10 mouse cellular contexts compared by ENCODE assay signal in genomic region chr10:18445603-18446358, GRCm38 (mm10).
DNase-seq lines count a peak whose midpoint lies in the region; ATAC-seq and TF ChIP-seq lines count a peak whose summit lies in the region.
"Had no signal": no experiment of that assay in that cellular context is flagged by ENCODE, and none has a peak within 500 bp of the region (broad histone marks: within the 10 kb centered on the region; RNA-seq: fewer than 3 reads in every experiment).

No protein-coding gene starts in this region.

- no peak for TF ChIP-seq POLR2A in heart, adult 2 months (IDR thresholded peaks at IDR 0.05; ENCODE audit: insufficient read depth, low read depth, low read length)

- no peaks in the 10 kb centered on the region for H3K27me3 ChIP-seq in heart, adult 2 months (ENCODE audit: control insufficient read depth, insufficient read depth, low read length)
- no peaks in the 10 kb centered on the region for H3K27me3 ChIP-seq in neural tube, embryonic 11.5 days (ENCODE audit: control insufficient read depth, insufficient read depth, low read length)
- H3K27me3 ChIP-seq in hindbrain, embryonic 14.5 days (ENCODE audit: control insufficient read depth, insufficient read depth, low read length) = no peaks in the 10 kb centered on the region
- H3K27me3 ChIP-seq in stomach, postnatal 0 days (ENCODE audit: control insufficient read depth, insufficient read depth, low read length) = no peaks in the 10 kb centered on the region
- H3K27me3 ChIP-seq in kidney, embryonic 16.5 days (ENCODE audit: insufficient read depth, low read length) = no peaks in the 10 kb centered on the region
- H3K27me3 ChIP-seq: kidney, embryonic 15.5 days had no signal

- intact Hi-C loops in heart, adult 2 months (cut with DNase I) = no loop called here

- TF ChIP-seq EP300 in heart, adult 2 months (IDR thresholded peaks at IDR 0.05; ENCODE audit: insufficient read depth, low read depth, low read length) = no peak
- TF ChIP-seq EP300 in stomach, postnatal 0 days (optimal IDR thresholded peaks at IDR 0.05) = no peak

- no peaks in the 10 kb centered on the region for H3K9me3 ChIP-seq in neural tube, embryonic 11.5 days (ENCODE audit: control insufficient read depth, low read length)
- H3K9me3 ChIP-seq in hindbrain, embryonic 14.5 days (ENCODE audit: control insufficient read depth, low read length) = no peaks in the 10 kb centered on the region
- H3K9me3 ChIP-seq in stomach, postnatal 0 days (ENCODE audit: control insufficient read depth, low read length) = no peaks in the 10 kb centered on the region
- H3K9me3 ChIP-seq in kidney, embryonic 16.5 days (ENCODE audit: low read length) = no peaks in the 10 kb centered on the region
- H3K9me3 ChIP-seq: kidney, embryonic 15.5 days had no signal

- peak overlapping the region; percentile 93 for H3K27ac ChIP-seq in heart, adult 2 months
- H3K27ac ChIP-seq in neural tube, embryonic 11.5 days (ENCODE audit: low read depth, low read length) = 0 out of 2 replicates have a peak overlapping the region, but pooled peaks have one; percentile 27
- H3K27ac ChIP-seq in hindbrain, embryonic 14.5 days = no peak overlapping the region
- 0 out of 2 replicates have a peak overlapping the region, but pooled peaks have one; percentile 30 for H3K27ac ChIP-seq in stomach, postnatal 0 days (replicated peaks)
- H3K27ac ChIP-seq in kidney, embryonic 16.5 days (ENCODE audit: low read length) = no peak overlapping the region
- H3K27ac ChIP-seq: kidney, embryonic 15.5 days had no signal

- peak overlapping the region; percentile 60 for H3K9ac ChIP-seq in heart, adult 2 months (ENCODE audit: low read depth, low read length)
- H3K9ac ChIP-seq in neural tube, embryonic 11.5 days (ENCODE audit: low read length) = peak overlapping the region; percentile 6; the same call in 1 of the 2 replicates
- H3K9ac ChIP-seq in hindbrain, embryonic 14.5 days = no peak overlapping the region
- no peak overlapping the region for H3K9ac ChIP-seq in stomach, postnatal 0 days (ENCODE audit: low read length)
- H3K9ac ChIP-seq in kidney, embryonic 16.5 days (replicated peaks; ENCODE audit: low read length) = no peak overlapping the region
- H3K9ac ChIP-seq: kidney, embryonic 15.5 days had no signal

- no peak for TF ChIP-seq CTCF in heart, adult 2 months (IDR thresholded peaks at IDR 0.05)
- TF ChIP-seq CTCF in stomach, postnatal 0 days (IDR thresholded peaks at IDR 0.05; ENCODE audit: low read depth) = no peak

- peak overlapping the region; percentile 12; the same call in 1 of the 2 replicates for H3K4me2 ChIP-seq in neural tube, embryonic 11.5 days (ENCODE audit: low read depth)
- H3K4me2 ChIP-seq in hindbrain, embryonic 14.5 days (replicated peaks) = peak overlapping the region; percentile 22
- H3K4me2 ChIP-seq in stomach, postnatal 0 days (replicated peaks; ENCODE audit: low read depth) = no peak overlapping the region
- H3K4me2 ChIP-seq in kidney, embryonic 16.5 days (replicated peaks; ENCODE audit: low read depth, low read length) = no peak overlapping the region
- H3K4me2 ChIP-seq: kidney, embryonic 15.5 days had no signal

- H3K4me1 ChIP-seq in heart, adult 2 months (ENCODE audit: control insufficient read depth, insufficient read depth, low read length) = peaks cover 5% of the 10 kb centered on the region
- H3K4me1 ChIP-seq in neural tube, embryonic 11.5 days (ENCODE audit: control insufficient read depth, insufficient read depth, low read length) = peaks cover 15% of the 10 kb centered on the region; the same call in 1 of the 2 replicates
- H3K4me1 ChIP-seq in hindbrain, embryonic 14.5 days (replicated peaks; ENCODE audit: control insufficient read depth, insufficient read depth, low read length) = peaks cover 18% of the 10 kb centered on the region
- H3K4me1 ChIP-seq in stomach, postnatal 0 days (replicated peaks; ENCODE audit: control insufficient read depth, insufficient read depth) = no peaks in the 10 kb centered on the region
- peaks cover 12% of the 10 kb centered on the region for H3K4me1 ChIP-seq in kidney, embryonic 16.5 days (ENCODE audit: insufficient read depth, low read length)

- no peak overlapping the region for H3K4me3 ChIP-seq in heart, adult 2 months
- no peak overlapping the region for H3K4me3 ChIP-seq in neural tube, embryonic 11.5 days (ENCODE audit: low read depth, low read length)
- no peak overlapping the region for H3K4me3 ChIP-seq in hindbrain, embryonic 14.5 days (replicated peaks; ENCODE audit: low read length)
- H3K4me3 ChIP-seq in stomach, postnatal 0 days (ENCODE audit: low read depth, low read length) = no peak overlapping the region
- H3K4me3 ChIP-seq in kidney, embryonic 16.5 days (ENCODE audit: low read length) = no peak overlapping the region
- H3K4me3 ChIP-seq: kidney, embryonic 15.5 days had no signal

- DNase-seq in heart, adult 2 months = no peak
- no peak for DNase-seq in heart, adult 8-10 months (ENCODE audit: low spot score)
- DNase-seq in neural tube, embryonic 11.5 days (ENCODE audit: low spot score) = no peak
- no peak for DNase-seq in neural tube, embryonic 10.5 days (ENCODE audit: extremely low spot score, low spot score)
- DNase-seq in hindbrain, embryonic 14.5 days (ENCODE audit: low spot score) = no peak
- no peak for DNase-seq in stomach, postnatal 0 days (ENCODE audit: low spot score)
- DNase-seq: gastrocnemius, postnatal 10 days had no signal

- peak; percentile 60; the same call in 1 of the 2 replicates for ATAC-seq in neural tube, embryonic 11.5 days (ENCODE audit: insufficient read depth, low FRiP score, low TSS enrichment)
- peak; percentile 51; the same call in 1 of the 2 replicates for ATAC-seq in hindbrain, embryonic 14.5 days (ENCODE audit: low FRiP score)
- no peak for ATAC-seq in stomach, postnatal 0 days (ENCODE audit: low FRiP score, low TSS enrichment)
- no peak for ATAC-seq in kidney, embryonic 16.5 days (ENCODE audit: low FRiP score, low TSS enrichment)
- no peak for ATAC-seq in megakaryocyte-erythroid progenitor cell, adult 5-6 weeks (replicated peaks; ENCODE audit: low FRiP score, low TSS enrichment, poor library complexity, severe bottlenecking)

- 40% methylated on average over 6 of the region's 6 CpGs for WGBS in heart, adult 2 months
- 33% methylated on average over 6 of the region's 6 CpGs for WGBS in neural tube, embryonic 11.5 days
- WGBS in hindbrain, embryonic 14.5 days = 21% methylated on average over 6 of the region's 6 CpGs
- WGBS in stomach, postnatal 0 days = 38% methylated on average over 6 of the region's 6 CpGs
- WGBS in kidney, embryonic 16.5 days = 50% methylated on average over 6 of the region's 6 CpGs

- H3K36me3 ChIP-seq in heart, adult 2 months (ENCODE audit: control insufficient read depth, insufficient read depth, low read length) = peaks cover 7% of the 10 kb centered on the region
- no peaks in the 10 kb centered on the region for H3K36me3 ChIP-seq in neural tube, embryonic 11.5 days (ENCODE audit: control insufficient read depth, insufficient read depth, low read length)
- H3K36me3 ChIP-seq in hindbrain, embryonic 14.5 days (replicated peaks; ENCODE audit: control insufficient read depth, insufficient read depth) = no peaks in the 10 kb centered on the region
- H3K36me3 ChIP-seq in stomach, postnatal 0 days (ENCODE audit: control insufficient read depth, insufficient read depth, low read length) = no peaks in the 10 kb centered on the region
- no peaks in the 10 kb centered on the region for H3K36me3 ChIP-seq in kidney, embryonic 16.5 days (ENCODE audit: insufficient read depth, low read length)
- H3K36me3 ChIP-seq: kidney, embryonic 15.5 days had no signal

- H3K79me2 ChIP-seq in heart, adult 2 months (replicated peaks; ENCODE audit: control insufficient read depth, insufficient read depth, low read length) = peaks cover 2% of the 10 kb centered on the region; the same call in 1 of the 2 replicates

Comparison
In these comparisons a context has a peak if more than half of its experiments do, and no peak if none do; other contexts are left out.
1. H3K27ac ChIP-seq: peak in heart, adult 2 months (single experiment), neural tube, embryonic 11.5 days (single experiment) and stomach, postnatal 0 days (single experiment); none in hindbrain, embryonic 14.5 days (single experiment) and kidney, embryonic 16.5 days (single experiment).
2. H3K9ac ChIP-seq: peak in heart, adult 2 months (single experiment) and neural tube, embryonic 11.5 days (single experiment); none in hindbrain, embryonic 14.5 days (single experiment), stomach, postnatal 0 days (single experiment) and kidney, embryonic 16.5 days (single experiment).
3. ATAC-seq: peak in neural tube, embryonic 11.5 days (single experiment) and hindbrain, embryonic 14.5 days (single experiment); none in stomach, postnatal 0 days (single experiment), kidney, embryonic 16.5 days (single experiment) and megakaryocyte-erythroid progenitor cell, adult 5-6 weeks (single experiment).
4. H3K4me2 ChIP-seq: peak in neural tube, embryonic 11.5 days (single experiment) and hindbrain, embryonic 14.5 days (single experiment); none in stomach, postnatal 0 days (single experiment) and kidney, embryonic 16.5 days (single experiment).